Mouse (Mus musculus) hindbrain, postnatal 0 days (tissue): ENCODE results near the gene Cybrd1. TPM values are rescaled to one million over a fixed set of nuclear protein-coding genes. Genes with fewer than 3 reads are reported as not detected.

Source experiments
- ATAC-seq: fragments of 200-750 bp; cut with Nextera tagmentation; 2 replicates; pipeline ENCODE4 v1.8.0; 2017; ENCODE audit warnings: mild to moderate bottlenecking, moderate TSS enrichment, moderate library complexity
- DNase-seq: peaks from one replicate; pipeline ENCODE4 v3.0.0-alpha.2; 2015; ENCODE audit warnings: low spot score
- H3K27ac ChIP-seq: fragments of 300-500 bp; sonication (generic); 2 replicates; pipeline ENCODE4 v1.5.1; 2014; ENCODE audit warnings: mild to moderate bottlenecking
- H3K27me3 ChIP-seq: fragments of 300-500 bp; sonication (generic); 2 replicates; pipeline ENCODE4 v1.6.1; 2014; ENCODE audit warnings: low read length, mixed read lengths; ENCODE audit not compliant: insufficient read depth
- H3K36me3 ChIP-seq: fragments of 300-500 bp; sonication (generic); 2 replicates; pipeline ENCODE4 v1.6.1; 2014; ENCODE audit warnings: low read length, mixed read lengths; ENCODE audit not compliant: insufficient read depth
- H3K4me1 ChIP-seq: fragments of 300-500 bp; sonication (generic); 2 replicates; pipeline ENCODE4 v1.6.1; 2014; ENCODE audit warnings: antibody characterized with exemption, low read length, mixed read lengths; ENCODE audit not compliant: insufficient read depth
- H3K4me2 ChIP-seq: fragments of 300-500 bp; sonication (generic); 2 replicates; pipeline ENCODE4 v1.6.1; 2014; ENCODE audit warnings: low read depth, mild to moderate bottlenecking, low read length, moderate library complexity, mixed read lengths
- H3K4me3 ChIP-seq: fragments of 300-500 bp; sonication (generic); 2 replicates; pipeline ENCODE4 v1.5.1; 2014; ENCODE audit warnings: low read length
- H3K9ac ChIP-seq: fragments of 300-500 bp; sonication (generic); replicated peaks from 2 replicates; pipeline ENCODE4 v1.6.1; 2014; ENCODE audit warnings: mild to moderate bottlenecking, low read length, moderate library complexity, mixed read lengths
- H3K9me3 ChIP-seq: fragments of 300-500 bp; sonication (generic); 2 replicates; pipeline ENCODE4 v1.6.1; 2016; ENCODE audit warnings: low read length, mixed read lengths
- CTCF ChIP-seq: IDR thresholded peaks from 2 replicates; pipeline ENCODE4 v1.5.1; 2016; ENCODE audit warnings: antibody characterized with exemption, control low read depth, low read depth
- WGBS: fragments of 180-500 bp; shearing (Covaris S2); extraction: QIAGEN DNeasy Blood & Tissue Kit; methylation state at CpG from one replicate; pipeline ENCODE4 v1.1.7; 2014; 5-methylcytosine and 5-hydroxymethylcytosine counted together
- polyA plus RNA-seq: library from polyadenylated mRNA; unstranded; fragments of >200 nt; fragmentation: Nextera tagmentation; extraction: Ambion mirVana; gene quantifications from 2 replicates; pipeline ENCODE4 v1.2.1, GENCODE M21; 2015
- total RNA-seq: library from RNA; depleted of rRNA; stranded (reverse); fragments of >200 nt; gene quantifications from 2 replicates; pipeline ENCODE4 v1.2.3, GENCODE M21; 2014

Gene Cybrd1
- total and polyA plus RNA-seq, 2 experiments from 2014 or later: 4.5 to 11.3 TPM

- Histone ChIP-seq H3K36me3 (no peaks in the 10 kb centered on the region), H3K9ac (no peak overlapping the region), H3K9me3 (no peaks in the 10 kb centered on the region), H3K4me1 (no peaks in the 10 kb centered on the region), H3K27me3 (no peaks in the 10 kb centered on the region), H3K4me3 (no peak overlapping the region), H3K4me2 (no peak overlapping the region), H3K27ac (no peak overlapping the region)
- 80% methylated on average over 14 of the region's 14 CpGs for WGBS
- DNase-seq (no peak), ATAC-seq (no peak)
- no peak for TF ChIP-seq CTCF
These were observed 12.1 kb upstream of the Cybrd1 start for GRCm38 (mm10) chr2:71105469-71106215.

DNA sequence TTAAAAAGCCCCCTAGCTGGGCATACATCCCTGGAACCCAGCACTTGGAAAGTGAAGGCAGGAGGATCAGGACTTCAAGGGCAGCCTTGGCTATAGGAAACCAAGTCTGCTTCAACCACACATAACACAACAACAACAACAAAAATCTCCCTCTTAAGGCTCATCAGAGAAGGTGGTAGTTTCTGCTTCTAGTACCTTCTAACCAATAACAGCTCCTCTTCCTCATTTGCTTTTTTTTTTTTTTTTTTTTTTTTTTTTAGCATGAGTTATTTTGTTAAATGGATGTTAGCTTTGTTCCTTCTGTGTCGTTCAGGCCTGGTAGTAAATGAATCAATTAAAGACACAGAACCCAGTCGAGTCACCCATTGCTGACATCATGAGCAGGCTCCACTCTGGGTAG lies 10.5 kb upstream of the Cybrd1 start:
- 86% methylated on average over 2 of the region's 2 CpGs for WGBS
- Histone ChIP-seq H3K4me1 (no peaks in the 10 kb centered on the region), H3K27me3 (no peaks in the 10 kb centered on the region), H3K9ac (no peak overlapping the region), H3K4me3 (no peak overlapping the region), H3K9me3 (no peaks in the 10 kb centered on the region), H3K36me3 (no peaks in the 10 kb centered on the region), H3K27ac (no peak overlapping the region), H3K4me2 (no peak overlapping the region)
- no peak for ATAC-seq
- DNase-seq: no peak
- no peak for TF ChIP-seq CTCF

DNA sequence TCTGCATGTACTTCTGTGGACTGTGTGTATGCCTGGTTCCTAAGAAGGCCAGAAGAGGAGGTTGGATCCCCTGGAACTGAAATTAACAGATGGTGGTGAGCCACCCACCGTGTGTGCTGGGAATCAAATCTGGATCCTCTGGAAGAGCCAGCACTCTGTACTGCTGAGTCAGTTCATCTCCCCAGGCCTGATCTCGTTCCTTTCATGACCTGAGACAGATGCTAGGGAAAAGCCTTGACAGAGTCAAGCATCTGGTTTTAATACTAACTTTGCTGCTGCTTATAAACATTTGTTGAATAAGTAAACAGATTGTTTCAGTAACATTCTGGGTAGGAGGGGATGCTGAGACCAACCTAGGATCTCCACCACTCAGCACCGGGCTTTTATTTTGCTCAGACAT lies 9.2 kb upstream of the Cybrd1 start:
- H3K36me3 ChIP-seq: no peaks in the 10 kb centered on the region
- H3K4me2 ChIP-seq: no peak overlapping the region
- WGBS: 68% methylated on average over 3 of the region's 3 CpGs
- no peak for TF ChIP-seq CTCF
- H3K27ac ChIP-seq: no peak overlapping the region
- H3K9me3 ChIP-seq: no peaks in the 10 kb centered on the region
- DNase-seq: no peak
- no peak overlapping the region for H3K4me3 ChIP-seq
- H3K4me1 ChIP-seq: no peaks in the 10 kb centered on the region
- no peaks in the 10 kb centered on the region for H3K27me3 ChIP-seq
- ATAC-seq: no peak
- H3K9ac ChIP-seq: no peak overlapping the region

DNA sequence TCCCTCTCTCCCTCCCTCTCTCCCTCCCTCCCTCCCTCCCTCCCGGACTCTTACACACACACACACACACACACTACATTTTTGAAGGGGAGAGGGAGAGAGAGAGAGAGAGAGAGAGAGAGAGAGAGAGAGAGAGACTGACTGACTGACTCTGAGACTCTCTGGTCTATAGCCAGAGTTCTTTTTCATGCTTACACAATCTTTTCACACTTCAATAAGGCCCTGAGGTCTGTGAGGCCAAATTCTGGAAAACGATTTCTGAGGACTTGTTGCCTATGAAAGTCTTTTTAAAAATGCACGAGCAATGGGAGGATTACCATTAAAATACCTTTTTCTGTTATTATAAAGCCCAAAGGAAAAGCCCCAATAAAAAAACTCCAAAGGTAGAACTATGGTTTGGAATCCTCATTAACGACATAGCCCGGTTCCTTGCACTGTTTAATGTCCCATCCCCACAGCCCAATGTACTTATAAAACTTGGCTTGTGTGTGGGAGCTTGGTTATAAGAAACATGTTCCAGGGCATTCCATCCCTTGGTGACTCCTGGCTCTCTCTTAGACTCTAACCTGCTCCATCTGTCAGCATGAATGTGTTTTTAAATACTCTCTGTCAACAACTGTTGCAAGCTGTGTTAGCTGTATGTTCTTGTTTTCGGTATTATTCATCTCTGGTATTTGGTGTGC lies 4.1 kb upstream of the Cybrd1 start:
- Histone ChIP-seq H3K4me2 (no peak overlapping the region), H3K36me3 (no peaks in the 10 kb centered on the region), H3K9me3 (no peaks in the 10 kb centered on the region), H3K27ac (no peak overlapping the region), H3K4me3 (no peak overlapping the region), H3K9ac (no peak overlapping the region), H3K4me1 (peaks cover 3% of the 10 kb centered on the region; the same call in 1 of the 2 replicates), H3K27me3 (no peaks in the 10 kb centered on the region)
- 68% methylated on average over 6 of the region's 6 CpGs for WGBS
- ATAC-seq: no peak
- TF ChIP-seq CTCF: no peak
- no peak for DNase-seq

GRCm38 (mm10) chr2:71116151-71116550 lies 1.6 kb upstream of the Cybrd1 start:
- WGBS: 96% methylated on average over 4 of the region's 4 CpGs
- no peak overlapping the region for H3K4me2 ChIP-seq
- DNase-seq (no peak), ATAC-seq (no peak)
- no peaks in the 10 kb centered on the region for H3K27me3 ChIP-seq
- no peaks in the 10 kb centered on the region for H3K36me3 ChIP-seq
- H3K27ac ChIP-seq: no peak overlapping the region
- no peaks in the 10 kb centered on the region for H3K9me3 ChIP-seq
- H3K4me1 ChIP-seq: peaks cover 3% of the 10 kb centered on the region; the same call in 1 of the 2 replicates
- H3K9ac ChIP-seq: no peak overlapping the region
- TF ChIP-seq CTCF: peak; percentile 35; the same call in 1 of the 2 replicates
- no peak overlapping the region for H3K4me3 ChIP-seq

DNA sequence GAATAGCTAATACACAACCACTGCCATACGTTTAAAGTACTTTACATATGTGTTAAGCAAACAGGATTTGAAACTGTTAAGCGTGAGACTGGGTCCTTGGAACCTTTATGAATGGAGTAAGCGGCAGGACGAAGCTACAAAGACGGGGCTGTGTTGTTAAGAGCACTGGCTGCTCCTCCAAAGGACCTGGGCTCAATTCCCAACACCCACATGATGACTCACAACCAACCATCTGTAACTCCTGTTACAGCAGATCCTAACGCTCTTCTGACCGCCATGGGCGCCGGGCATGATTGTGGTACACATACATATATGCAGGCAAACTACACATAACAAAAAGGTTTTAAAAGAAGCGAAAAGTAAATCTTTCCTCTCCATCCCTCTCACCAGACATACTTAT lies 3.1 kb downstream of the Cybrd1 start:
- TF ChIP-seq CTCF: no peak
- H3K9ac ChIP-seq: no peak overlapping the region
- H3K27ac ChIP-seq: no peak overlapping the region; the same call in 1 of the 2 replicates
- ATAC-seq: no peak
- no peaks in the 10 kb centered on the region for H3K27me3 ChIP-seq
- H3K4me3 ChIP-seq: no peak overlapping the region
- no peaks in the 10 kb centered on the region for H3K9me3 ChIP-seq
- peaks cover 3% of the 10 kb centered on the region; the same call in 1 of the 2 replicates for H3K4me1 ChIP-seq
- no peak overlapping the region for H3K4me2 ChIP-seq
- peak; percentile 43 for DNase-seq
- WGBS: 71% methylated on average over 10 of the region's 10 CpGs
- no peaks in the 10 kb centered on the region for H3K36me3 ChIP-seq

DNA sequence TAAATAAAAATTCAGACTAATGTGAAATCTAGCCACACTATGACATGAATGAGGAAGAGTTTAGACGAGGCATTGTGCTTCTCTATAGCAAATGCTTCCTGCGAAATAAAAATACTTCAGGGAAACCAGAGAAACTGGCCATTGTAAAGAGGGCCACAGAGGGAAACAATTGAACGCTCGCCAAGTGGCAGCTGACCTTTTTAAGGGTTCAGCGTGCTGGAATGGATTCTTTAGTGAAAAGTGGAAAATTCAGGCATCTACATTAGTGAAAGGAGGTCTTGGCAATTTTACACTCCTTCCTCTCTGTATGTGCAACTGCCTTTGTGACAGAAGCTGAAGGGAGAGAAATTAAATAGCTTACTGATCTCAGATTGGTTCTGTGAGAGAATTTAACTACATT lies 3.7 kb downstream of the Cybrd1 start:
- DNase-seq: peak; percentile 40
- H3K27ac ChIP-seq: no peak overlapping the region
- no peak for TF ChIP-seq CTCF

More for the DNA sequence above, 3.7 kb downstream of the Cybrd1 start:
- WGBS: 14% methylated on average over 5 of the region's 5 CpGs
- no peaks in the 10 kb centered on the region for H3K27me3 ChIP-seq
- no peak overlapping the region for H3K9ac ChIP-seq
- H3K36me3 ChIP-seq: no peaks in the 10 kb centered on the region
- ATAC-seq: no peak
- no peak overlapping the region for H3K4me3 ChIP-seq
- no peak overlapping the region for H3K4me2 ChIP-seq
- peaks cover 3% of the 10 kb centered on the region; the same call in 1 of the 2 replicates for H3K4me1 ChIP-seq
- no peaks in the 10 kb centered on the region for H3K9me3 ChIP-seq
